Mouse (Mus musculus): ENCODE data around the gene Camk1d. TPM values are rescaled to one million over a fixed set of nuclear protein-coding genes. Genes with fewer than 3 reads are reported as not detected.

The Camk1d gene
- polyA plus RNA-seq, 1 experiment from 2014 or later: 3.1 TPM

GRCm38 (mm10) chr2:5370591-5370990 lies 343.7 kb downstream of the Camk1d start:
- 79% methylated on average over 3 of the region's 3 CpGs for WGBS
- no peak overlapping the region for H3K4me3 ChIP-seq
- no peaks in the 10 kb centered on the region for H3K9me3 ChIP-seq (replicated peaks)
- no peaks in the 10 kb centered on the region for H3K36me3 ChIP-seq
- no peaks in the 10 kb centered on the region for H3K27me3 ChIP-seq (replicated peaks)
- H3K4me2 ChIP-seq: no peak overlapping the region
- no peak overlapping the region for H3K9ac ChIP-seq
- ATAC-seq (ENCODE audit: insufficient number of reproducible peaks, low FRiP score): no peak
- no peaks in the 10 kb centered on the region for H3K4me1 ChIP-seq (replicated peaks)
- H3K27ac ChIP-seq (ENCODE audit: poor library complexity, severe bottlenecking): no peak overlapping the region

- Histone ChIP-seq H3K4me3 (no peak overlapping the region), H3K36me3 (no peaks in the 10 kb centered on the region), H3K4me2 (no peak overlapping the region), H3K9ac (no peak overlapping the region), H3K27ac (ENCODE audit: poor library complexity, severe bottlenecking) (no peak overlapping the region), H3K4me1 (replicated peaks) (no peaks in the 10 kb centered on the region), H3K27me3 (replicated peaks) (no peaks in the 10 kb centered on the region), H3K9me3 (replicated peaks) (0 out of 2 replicates have a peak, but pooled peaks cover 3% of the 10 kb centered on the region)
- 48% methylated on average over 5 of the region's 5 CpGs for WGBS
- ATAC-seq (ENCODE audit: insufficient number of reproducible peaks, low FRiP score): no peak
Observed at GRCm38 (mm10) chr2:5363836-5364235, 350.5 kb downstream of the Camk1d start.

- Histone ChIP-seq H3K27ac (ENCODE audit: poor library complexity, severe bottlenecking) (no peak overlapping the region), H3K4me2 (no peak overlapping the region), H3K9me3 (replicated peaks) (no peaks in the 10 kb centered on the region), H3K36me3 (no peaks in the 10 kb centered on the region), H3K27me3 (replicated peaks) (no peaks in the 10 kb centered on the region), H3K9ac (no peak overlapping the region), H3K4me3 (no peak overlapping the region), H3K4me1 (replicated peaks) (no peaks in the 10 kb centered on the region)
- 82% methylated on average over 5 of the region's 5 CpGs for WGBS
- no peak for ATAC-seq (ENCODE audit: insufficient number of reproducible peaks, low FRiP score)
Observed at GRCm38 (mm10) chr2:5358049-5358448, 356.3 kb downstream of the Camk1d start.

GRCm38 (mm10) chr2:5357056-5357455 lies 357.3 kb downstream of the Camk1d start:
- H3K4me1 ChIP-seq (replicated peaks): no peaks in the 10 kb centered on the region
- H3K9me3 ChIP-seq (replicated peaks): no peaks in the 10 kb centered on the region
- H3K4me3 ChIP-seq: no peak overlapping the region
- no peaks in the 10 kb centered on the region for H3K36me3 ChIP-seq
- ATAC-seq (ENCODE audit: insufficient number of reproducible peaks, low FRiP score): no peak
- no peak overlapping the region for H3K9ac ChIP-seq
- no peak overlapping the region for H3K27ac ChIP-seq (ENCODE audit: poor library complexity, severe bottlenecking)
- H3K27me3 ChIP-seq (replicated peaks): no peaks in the 10 kb centered on the region
- 71% methylated on average over 4 of the region's 4 CpGs for WGBS
- H3K4me2 ChIP-seq: no peak overlapping the region

- Histone ChIP-seq H3K9ac (no peak overlapping the region), H3K4me3 (no peak overlapping the region), H3K4me2 (no peak overlapping the region), H3K27me3 (replicated peaks) (no peaks in the 10 kb centered on the region), H3K9me3 (replicated peaks) (no peaks in the 10 kb centered on the region), H3K27ac (ENCODE audit: poor library complexity, severe bottlenecking) (no peak overlapping the region), H3K36me3 (no peaks in the 10 kb centered on the region), H3K4me1 (replicated peaks) (no peaks in the 10 kb centered on the region)
- no peak for ATAC-seq (ENCODE audit: insufficient number of reproducible peaks, low FRiP score)
- WGBS: 79% methylated on average over 13 of the region's 13 CpGs
Observed at GRCm38 (mm10) chr2:5352821-5353522, 361.3 kb downstream of the Camk1d start.

GRCm38 (mm10) chr2:5345344-5345743 lies 369.0 kb downstream of the Camk1d start:
- Histone ChIP-seq H3K4me3 (no peak overlapping the region), H3K27me3 (replicated peaks) (peaks cover 4% of the 10 kb centered on the region; the same call in 1 of the 2 replicates), H3K9ac (no peak overlapping the region), H3K27ac (ENCODE audit: poor library complexity, severe bottlenecking) (no peak overlapping the region), H3K9me3 (replicated peaks) (no peaks in the 10 kb centered on the region), H3K4me1 (replicated peaks) (no peaks in the 10 kb centered on the region), H3K36me3 (no peaks in the 10 kb centered on the region), H3K4me2 (no peak overlapping the region)
- 77% methylated on average over 9 of the region's 9 CpGs for WGBS
- ATAC-seq (ENCODE audit: insufficient number of reproducible peaks, low FRiP score): no peak

GRCm38 (mm10) chr2:5327533-5328250 lies 386.6 kb downstream of the Camk1d start:
- H3K27me3 ChIP-seq (replicated peaks): no peaks in the 10 kb centered on the region
- H3K4me3 ChIP-seq: no peak overlapping the region
- H3K9me3 ChIP-seq (replicated peaks): no peaks in the 10 kb centered on the region
- H3K36me3 ChIP-seq: no peaks in the 10 kb centered on the region
- WGBS: 67% methylated on average over 12 of the region's 12 CpGs
- H3K9ac ChIP-seq: no peak overlapping the region
- H3K4me2 ChIP-seq: no peak overlapping the region
- ATAC-seq (ENCODE audit: insufficient number of reproducible peaks, low FRiP score): no peak
- H3K4me1 ChIP-seq (replicated peaks): no peaks in the 10 kb centered on the region
- no peak overlapping the region for H3K27ac ChIP-seq (ENCODE audit: poor library complexity, severe bottlenecking)

- Histone ChIP-seq H3K9ac (no peak overlapping the region), H3K27me3 (replicated peaks) (no peaks in the 10 kb centered on the region), H3K27ac (ENCODE audit: poor library complexity, severe bottlenecking) (no peak overlapping the region), H3K9me3 (replicated peaks) (no peaks in the 10 kb centered on the region), H3K36me3 (no peaks in the 10 kb centered on the region), H3K4me2 (no peak overlapping the region), H3K4me1 (replicated peaks) (no peaks in the 10 kb centered on the region), H3K4me3 (no peak overlapping the region)
- WGBS: 49% methylated on average over 3 of the region's 3 CpGs
- ATAC-seq (ENCODE audit: insufficient number of reproducible peaks, low FRiP score): no peak
Observed at GRCm38 (mm10) chr2:5324806-5325205, 389.5 kb downstream of the Camk1d start.

- ATAC-seq (ENCODE audit: insufficient number of reproducible peaks, low FRiP score): no peak
- Histone ChIP-seq H3K36me3 (no peaks in the 10 kb centered on the region), H3K9me3 (replicated peaks) (no peaks in the 10 kb centered on the region), H3K27ac (ENCODE audit: poor library complexity, severe bottlenecking) (no peak overlapping the region), H3K4me3 (no peak overlapping the region), H3K4me2 (no peak overlapping the region), H3K27me3 (replicated peaks) (no peaks in the 10 kb centered on the region), H3K9ac (no peak overlapping the region), H3K4me1 (replicated peaks) (no peaks in the 10 kb centered on the region)
- WGBS: 69% methylated on average over 8 of the region's 8 CpGs
Observed at GRCm38 (mm10) chr2:5321660-5322295, 392.5 kb downstream of the Camk1d start.

GRCm38 (mm10) chr2:5319138-5319537 lies 395.2 kb downstream of the Camk1d start:
- Histone ChIP-seq H3K27ac (ENCODE audit: poor library complexity, severe bottlenecking) (no peak overlapping the region), H3K4me3 (no peak overlapping the region), H3K4me1 (replicated peaks) (0 out of 2 replicates have a peak, but pooled peaks cover 5% of the 10 kb centered on the region), H3K27me3 (replicated peaks) (no peaks in the 10 kb centered on the region), H3K36me3 (no peaks in the 10 kb centered on the region), H3K9me3 (replicated peaks) (no peaks in the 10 kb centered on the region), H3K4me2 (no peak overlapping the region), H3K9ac (no peak overlapping the region)
- WGBS: 73% methylated on average over 3 of the region's 3 CpGs
- no peak for ATAC-seq (ENCODE audit: insufficient number of reproducible peaks, low FRiP score)

- Histone ChIP-seq H3K4me2 (no peak overlapping the region), H3K4me3 (no peak overlapping the region), H3K27ac (ENCODE audit: poor library complexity, severe bottlenecking) (no peak overlapping the region), H3K9ac (no peak overlapping the region), H3K4me1 (replicated peaks) (0 out of 2 replicates have a peak, but pooled peaks cover 5% of the 10 kb centered on the region), H3K9me3 (replicated peaks) (no peaks in the 10 kb centered on the region), H3K27me3 (replicated peaks) (no peaks in the 10 kb centered on the region), H3K36me3 (no peaks in the 10 kb centered on the region)
- ATAC-seq (ENCODE audit: insufficient number of reproducible peaks, low FRiP score): no peak
- WGBS: 85% methylated on average over 5 of the region's 5 CpGs
Observed at GRCm38 (mm10) chr2:5316763-5317162, 397.6 kb downstream of the Camk1d start.

Measured in heart, embryonic 12.5 days (tissue).